Mouse (Mus musculus) kidney, adult 11 months (tissue): ENCODE data around the gene Spryd4.
A peak's percentile ranks its signal among the peaks of the same experiment; 100 is the strongest.
"Not testable (repeated sequence)": the region's sequence is repeated elsewhere in the genome, so short reads cannot be mapped to it uniquely, and the experiment has no call there.

ENCODE experiments used
- DNase-seq: peaks from one replicate; pipeline ENCODE4 v3.0.0; 2022

The Spryd4 gene

GRCm38 (mm10) chr10:128185277-128185940 is 26.2 kb downstream of the Spryd4 start:
- no peak for DNase-seq

- DNase-seq, result no peak
These were observed 27.3 kb downstream of the Spryd4 start for GRCm38 (mm10) chr10:128184296-128184695.

DNA sequence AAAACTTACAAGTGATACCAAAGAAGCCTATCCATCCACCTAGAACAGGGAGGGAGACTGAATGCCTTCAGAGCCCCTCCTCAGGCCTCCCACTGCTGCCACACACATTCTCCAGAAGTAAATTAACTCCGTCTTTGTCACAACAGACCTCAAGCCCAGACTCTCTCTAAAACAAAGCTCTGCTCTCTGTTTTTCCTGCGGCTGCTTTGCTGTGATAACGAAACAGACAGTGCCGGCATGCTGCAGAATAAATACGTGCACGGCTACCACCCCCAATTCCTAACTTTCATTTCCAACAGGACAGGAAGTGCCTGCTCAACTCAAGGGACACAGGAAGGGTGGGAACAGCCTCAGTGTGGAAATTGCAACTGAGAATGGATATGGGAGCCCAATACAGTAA is 31.6 kb downstream of the Spryd4 start, which contains the start of gene Rbms2:
Gene Rbms2 (minus strand): TSS at position 309 of the 400 bp plus-strand sequence.
- DNase-seq, result peak; percentile 48

DNA sequence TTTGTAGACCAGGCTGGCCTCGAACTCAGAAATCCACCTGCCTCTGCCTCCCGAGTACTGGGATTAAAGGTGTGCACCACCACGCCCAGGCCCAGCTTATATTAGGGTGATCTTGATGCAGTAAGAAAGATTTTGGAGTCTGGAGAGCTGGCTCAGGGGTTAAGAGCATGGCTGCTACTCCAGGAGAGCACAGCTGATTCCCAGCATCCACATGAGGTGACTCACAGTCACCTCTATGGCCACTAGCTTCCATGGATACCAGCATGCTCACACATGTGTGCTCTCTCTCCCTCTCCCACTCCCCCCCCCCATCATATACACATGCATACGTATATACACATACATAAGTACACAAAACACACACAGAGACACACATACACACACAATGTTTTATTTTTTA is 34.3 kb downstream of the Spryd4 start:
- DNase-seq, result no peak

DNA sequence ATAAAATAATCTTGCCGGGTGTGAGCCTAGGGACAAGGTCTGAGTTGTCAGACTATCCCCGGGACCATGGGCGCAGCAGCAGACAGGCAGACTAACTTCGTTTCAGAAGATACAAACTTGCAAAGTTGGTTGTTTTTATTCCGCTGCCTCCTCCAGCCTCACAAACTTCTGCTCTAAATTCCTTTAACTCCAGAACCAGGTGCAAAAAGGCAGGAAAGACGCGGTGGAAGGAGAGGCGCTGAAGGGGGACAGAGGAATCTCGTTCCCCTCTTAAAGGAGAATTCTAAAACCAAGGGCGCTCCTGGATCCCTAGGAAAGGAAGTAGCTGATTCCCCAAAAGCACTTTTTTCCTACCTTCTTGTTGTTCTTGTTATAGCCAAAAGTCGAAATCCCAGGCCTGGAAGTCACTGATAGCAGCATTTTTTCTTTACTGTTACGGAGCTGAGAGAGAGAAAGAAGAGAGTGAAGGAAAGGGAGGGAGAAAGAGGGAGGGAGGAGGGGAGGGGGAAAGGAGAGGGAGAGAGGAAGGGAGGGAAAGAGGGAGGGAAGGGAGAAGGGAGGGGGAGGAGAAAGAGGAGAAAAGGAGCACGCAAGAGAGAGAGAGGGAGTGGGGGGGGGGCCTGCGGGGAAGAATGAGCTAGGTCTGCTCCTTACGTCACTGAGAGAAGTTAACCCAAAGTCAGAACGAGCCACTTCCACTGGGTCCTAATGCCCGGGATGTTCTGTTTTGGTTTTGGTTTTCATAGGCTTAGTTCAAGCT is 35.4 kb downstream of the Spryd4 start:
- DNase-seq, result peak; percentile 62

DNA sequence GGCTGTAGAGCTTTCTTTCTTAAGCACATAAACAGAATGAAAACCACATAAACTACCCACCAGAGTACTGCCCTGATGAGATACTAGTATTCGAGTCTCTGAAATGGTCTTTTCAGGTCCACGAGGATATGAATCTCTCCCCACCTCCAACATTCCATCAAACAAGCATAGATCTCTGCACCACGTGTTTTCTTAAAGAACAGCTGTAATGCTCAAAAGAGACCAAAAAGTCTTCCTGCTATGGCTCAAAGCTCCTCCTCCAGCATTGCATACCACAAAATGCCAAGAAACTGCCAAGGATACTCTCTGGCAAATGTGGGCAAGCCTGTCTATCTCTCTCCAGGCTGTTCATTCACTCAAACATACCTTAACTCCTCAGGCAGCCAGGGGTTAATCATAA is 36.3 kb downstream of the Spryd4 start:
- no peak for DNase-seq

DNA sequence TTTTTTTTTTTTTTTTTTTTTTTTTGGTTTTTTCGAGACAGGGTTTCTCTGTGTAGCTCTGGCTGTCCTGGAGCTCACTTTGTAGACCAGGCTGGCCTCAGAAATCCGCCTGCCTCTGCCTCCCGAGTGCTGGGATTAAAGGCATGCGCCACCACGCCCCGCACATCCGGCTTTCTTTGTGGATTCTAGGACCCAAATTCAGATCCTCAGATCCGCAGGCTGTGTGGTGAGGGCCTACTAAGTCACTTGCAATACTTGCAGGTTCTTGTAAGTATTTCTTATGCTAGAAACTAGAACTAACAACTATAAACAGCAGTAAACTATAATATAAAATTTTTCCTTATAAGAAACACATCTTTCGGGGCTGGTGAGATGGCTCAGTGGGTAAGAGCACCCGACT is 40.3 kb downstream of the Spryd4 start:
- not testable (repeated sequence) for DNase-seq

DNA sequence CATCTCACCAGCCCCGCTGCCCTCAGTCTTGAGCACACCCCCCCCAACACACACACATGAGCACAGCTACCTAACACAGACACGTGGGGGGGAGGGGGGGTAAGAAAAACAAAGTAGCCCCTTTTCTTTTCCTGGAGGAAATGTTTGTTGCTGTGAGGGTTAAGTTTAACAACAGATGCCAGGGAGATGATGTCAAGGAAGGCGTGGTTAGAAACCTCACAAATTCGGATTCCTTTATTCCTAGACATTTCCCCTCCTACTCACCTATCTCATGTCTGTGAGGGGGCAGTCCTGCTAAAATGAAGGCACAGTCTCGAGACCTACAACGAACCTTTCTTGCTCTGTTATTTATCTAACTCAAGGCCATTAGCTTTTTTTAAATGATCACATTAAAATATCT is 44.5 kb downstream of the Spryd4 start:
- DNase-seq, result no peak

DNA sequence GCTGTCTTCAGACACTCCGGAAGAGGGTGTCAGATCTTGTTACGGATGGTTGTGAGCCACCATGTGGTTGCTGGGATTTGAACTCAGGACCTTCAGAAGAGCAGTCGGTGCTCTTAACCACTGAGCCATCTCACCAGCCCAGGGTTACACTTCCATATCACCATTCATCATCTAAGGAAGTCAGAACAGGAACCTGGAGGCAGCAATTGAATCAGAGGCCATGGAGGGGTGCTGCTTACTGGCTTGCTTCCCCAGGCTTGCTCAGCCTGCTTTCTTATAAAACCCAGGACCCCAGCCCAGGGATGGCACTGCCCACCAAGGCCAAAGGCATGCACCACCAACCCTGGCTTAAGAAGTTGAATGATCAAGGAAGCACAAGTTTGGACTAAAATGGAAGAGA is 45.9 kb downstream of the Spryd4 start:
- not testable (repeated sequence) for DNase-seq
